Mouse (Mus musculus) megakaryocyte, embryonic 14.5 days (primary cell): ENCODE results near the gene Sncb. TPM values are rescaled to one million over a fixed set of nuclear protein-coding genes. Genes with fewer than 3 reads are reported as not detected.
A peak's percentile ranks its signal among the peaks of the same experiment; 100 is the strongest.

Experiments used
- H3K27me3 ChIP-seq: replicated peaks from 2 replicates; pipeline ENCODE3; 2012; ENCODE audit warnings: inconsistent platforms
- H3K36me3 ChIP-seq: replicated peaks from 2 replicates; pipeline ENCODE3; 2012; ENCODE audit warnings: low read length, inconsistent platforms, mixed read lengths
- H3K4me1 ChIP-seq: 2 replicates; pipeline ENCODE4 v1.6.1; 2012; ENCODE audit warnings: inconsistent platforms
- H3K4me3 ChIP-seq: replicated peaks from 2 replicates; pipeline ENCODE3; 2012; ENCODE audit warnings: moderate library complexity, mild to moderate bottlenecking, inconsistent platforms
- H3K9me3 ChIP-seq: 2 replicates; pipeline ENCODE4 v1.6.1; 2012; ENCODE audit warnings: inconsistent platforms
- FLI1 ChIP-seq: IDR thresholded peaks from 2 replicates; pipeline ENCODE4 v1.6.1; 2012; ENCODE audit warnings: low read length, inconsistent platforms, mixed read lengths
- GATA1 ChIP-seq: IDR thresholded peaks from 3 replicates; pipeline ENCODE4 v1.6.1; 2012; ENCODE audit warnings: mixed read lengths, low read length, inconsistent platforms, borderline replicate concordance
- polyA plus RNA-seq: library from polyadenylated mRNA; stranded (reverse); fragments of >175 nt; gene quantifications from 2 replicates; pipeline ENCODE4 v1.2.3, GENCODE M21; 2012; ENCODE audit warnings: low replicate concordance; ENCODE audit not compliant: insufficient read depth

Gene Sncb
- polyA plus RNA-seq, 1 experiment: 0.62 TPM

- H3K4me3 ChIP-seq: no peak within 1 kb of the TSS
- H3K27me3 ChIP-seq: peaks cover 43% of the 10 kb centered on the region
- no peak for TF ChIP-seq FLI1
- no peak for TF ChIP-seq GATA1
- no peaks in the 10 kb centered on the region for H3K36me3 ChIP-seq
- H3K9me3 ChIP-seq: no peaks in the 10 kb centered on the region; the same call in 1 of the 2 replicates
- no peaks in the 10 kb centered on the region for H3K4me1 ChIP-seq
Observed at GRCm38 (mm10) chr13:54783698-54784097, 17.3 kb upstream of the Sncb start, which contains the start of gene Eif4e1b. Eif4e1b (plus strand) TSS chr13:54783998.

GRCm38 (mm10) chr13:54783235-54783634 is 16.8 kb upstream of the Sncb start:
- H3K36me3 ChIP-seq: no peaks in the 10 kb centered on the region
- H3K4me1 ChIP-seq: no peaks in the 10 kb centered on the region
- no peaks in the 10 kb centered on the region; the same call in 1 of the 2 replicates for H3K9me3 ChIP-seq
- peaks cover 39% of the 10 kb centered on the region for H3K27me3 ChIP-seq
- no peak overlapping the region for H3K4me3 ChIP-seq
- TF ChIP-seq FLI1 (no peak), GATA1 (no peak)

GRCm38 (mm10) chr13:54781086-54781485 is 14.7 kb upstream of the Sncb start:
- Histone ChIP-seq H3K27me3 (peaks cover 32% of the 10 kb centered on the region), H3K36me3 (no peaks in the 10 kb centered on the region), H3K4me3 (no peak overlapping the region), H3K9me3 (peaks cover 10% of the 10 kb centered on the region; the same call in 1 of the 2 replicates), H3K4me1 (no peaks in the 10 kb centered on the region)
- TF ChIP-seq FLI1 (no peak), GATA1 (no peak)

GRCm38 (mm10) chr13:54780592-54780991 is 14.2 kb upstream of the Sncb start:
- TF ChIP-seq FLI1 (no peak), GATA1 (no peak)
- Histone ChIP-seq H3K27me3 (peaks cover 31% of the 10 kb centered on the region), H3K9me3 (peaks cover 10% of the 10 kb centered on the region; the same call in 1 of the 2 replicates), H3K36me3 (no peaks in the 10 kb centered on the region), H3K4me1 (no peaks in the 10 kb centered on the region), H3K4me3 (no peak overlapping the region)

GRCm38 (mm10) chr13:54767012-54767411 is 617 bp upstream of the Sncb start:
- H3K27me3 ChIP-seq: peaks cover 64% of the 10 kb centered on the region
- peaks cover 11% of the 10 kb centered on the region for H3K4me1 ChIP-seq
- H3K4me3 ChIP-seq: no peak overlapping the region
- no peaks in the 10 kb centered on the region for H3K36me3 ChIP-seq
- no peak for TF ChIP-seq GATA1
- H3K9me3 ChIP-seq: peaks cover 21% of the 10 kb centered on the region

- Histone ChIP-seq H3K4me3 (peak overlapping the region; percentile 79), H3K9me3 (peaks cover 16% of the 10 kb centered on the region), H3K4me1 (peaks cover 11% of the 10 kb centered on the region), H3K36me3 (no peaks in the 10 kb centered on the region), H3K27me3 (peaks cover 73% of the 10 kb centered on the region)
- TF ChIP-seq FLI1 (no peak), GATA1 (no peak)
Observed at GRCm38 (mm10) chr13:54765281-54766191, 859 bp downstream of the Sncb start.

GRCm38 (mm10) chr13:54760906-54761305 is 5.5 kb downstream of the Sncb start:
- Histone ChIP-seq H3K9me3 (no peaks in the 10 kb centered on the region), H3K36me3 (no peaks in the 10 kb centered on the region), H3K4me3 (no peak overlapping the region), H3K4me1 (peaks cover 14% of the 10 kb centered on the region), H3K27me3 (peaks cover 90% of the 10 kb centered on the region)
- TF ChIP-seq FLI1 (no peak), GATA1 (no peak)

GRCm38 (mm10) chr13:54760164-54760795 is 6.1 kb downstream of the Sncb start:
- peaks cover 11% of the 10 kb centered on the region for H3K4me1 ChIP-seq
- peaks cover 89% of the 10 kb centered on the region for H3K27me3 ChIP-seq
- no peak for TF ChIP-seq FLI1
- no peak for TF ChIP-seq GATA1
- no peaks in the 10 kb centered on the region for H3K36me3 ChIP-seq
- H3K4me3 ChIP-seq: peak overlapping the region; percentile 28
- no peaks in the 10 kb centered on the region for H3K9me3 ChIP-seq

- no peak for TF ChIP-seq GATA1
- TF ChIP-seq FLI1: no peak
- peaks cover 87% of the 10 kb centered on the region for H3K27me3 ChIP-seq
- H3K36me3 ChIP-seq: no peaks in the 10 kb centered on the region
- no peaks in the 10 kb centered on the region for H3K9me3 ChIP-seq
- no peak overlapping the region for H3K4me3 ChIP-seq
- peaks cover 11% of the 10 kb centered on the region for H3K4me1 ChIP-seq
Observed at GRCm38 (mm10) chr13:54759496-54759895, 6.9 kb downstream of the Sncb start.

- Histone ChIP-seq H3K36me3 (no peaks in the 10 kb centered on the region), H3K4me1 (peaks cover 11% of the 10 kb centered on the region), H3K4me3 (peak overlapping the region; percentile 87), H3K9me3 (no peaks in the 10 kb centered on the region), H3K27me3 (peaks cover 85% of the 10 kb centered on the region)
- TF ChIP-seq FLI1 (no peak), GATA1 (no peak)
Observed at GRCm38 (mm10) chr13:54758756-54759470, 7.5 kb downstream of the Sncb start.
